Mouse (Mus musculus): Measurements from ENCODE around the gene Col4a1. TPM values are rescaled to one million over a fixed set of nuclear protein-coding genes. Genes with fewer than 3 reads are reported as not detected.
A peak's percentile ranks its signal among the peaks of the same experiment; 100 is the strongest.

The Col4a1 gene
- polyA plus RNA-seq, 1 experiment from 2014 or later: 176 TPM

DNA sequence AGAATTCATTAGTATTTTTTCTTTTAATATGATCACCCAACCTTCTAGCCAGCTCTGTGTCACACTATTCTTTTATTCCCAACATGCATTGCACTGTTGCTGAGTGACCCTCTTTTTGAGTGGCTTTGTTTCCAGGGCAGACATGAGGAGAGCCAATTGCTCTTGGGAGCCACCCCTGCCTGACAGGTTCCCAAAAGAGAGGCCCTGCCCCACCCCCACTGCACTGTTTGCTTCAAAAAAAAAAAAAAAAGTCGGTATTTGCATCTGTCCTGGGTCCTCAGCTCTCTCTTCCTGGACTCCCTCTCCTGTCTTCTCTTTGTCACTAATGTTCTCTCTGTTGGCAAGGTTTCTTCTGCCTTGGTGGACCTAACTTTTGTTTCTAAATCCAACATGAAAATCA, 22.1 kb downstream of the Col4a1 start:
- no peaks in the 10 kb centered on the region for H3K36me3 ChIP-seq
- H3K9me3 ChIP-seq: no peaks in the 10 kb centered on the region
- H3K27ac ChIP-seq (replicated peaks): no peak overlapping the region
- no peak overlapping the region for H3K9ac ChIP-seq (replicated peaks)
- no peak overlapping the region for H3K4me3 ChIP-seq
- H3K27me3 ChIP-seq: peaks cover 12% of the 10 kb centered on the region
- H3K4me1 ChIP-seq: peaks cover 6% of the 10 kb centered on the region; the same call in 1 of the 2 replicates
- ATAC-seq (ENCODE audit: low FRiP score, low read depth): no peak
- 15% methylated on average over 1 of the region's 1 CpGs for WGBS
- no peak overlapping the region for H3K4me2 ChIP-seq (replicated peaks)

DNA sequence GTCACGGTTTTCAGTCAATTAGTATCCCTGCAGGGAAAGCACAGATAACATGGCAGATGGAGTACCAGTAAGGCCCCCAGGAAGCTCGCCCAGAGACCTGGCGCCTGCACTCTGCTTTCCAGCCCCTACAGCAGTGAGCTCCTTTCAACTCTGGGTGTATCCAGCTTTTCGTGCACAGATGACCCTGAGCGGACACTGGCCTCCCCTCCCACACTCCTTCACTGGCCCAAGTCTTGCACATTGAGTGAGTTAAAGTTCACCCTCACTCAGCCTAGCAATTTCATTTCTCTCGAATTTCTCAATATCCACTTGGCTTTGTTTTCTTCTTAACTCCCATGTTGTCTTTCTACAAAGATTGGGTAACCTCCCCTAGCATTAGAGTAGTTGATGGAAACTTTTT, 24.3 kb downstream of the Col4a1 start:
- Histone ChIP-seq H3K27ac (replicated peaks) (no peak overlapping the region), H3K4me1 (peaks cover 8% of the 10 kb centered on the region), H3K4me2 (replicated peaks) (no peak overlapping the region), H3K4me3 (no peak overlapping the region), H3K9ac (replicated peaks) (no peak overlapping the region), H3K27me3 (peaks cover 12% of the 10 kb centered on the region), H3K36me3 (no peaks in the 10 kb centered on the region), H3K9me3 (no peaks in the 10 kb centered on the region)
- WGBS: 72% methylated on average over 6 of the region's 6 CpGs
- no peak for ATAC-seq (ENCODE audit: low FRiP score, low read depth)

DNA sequence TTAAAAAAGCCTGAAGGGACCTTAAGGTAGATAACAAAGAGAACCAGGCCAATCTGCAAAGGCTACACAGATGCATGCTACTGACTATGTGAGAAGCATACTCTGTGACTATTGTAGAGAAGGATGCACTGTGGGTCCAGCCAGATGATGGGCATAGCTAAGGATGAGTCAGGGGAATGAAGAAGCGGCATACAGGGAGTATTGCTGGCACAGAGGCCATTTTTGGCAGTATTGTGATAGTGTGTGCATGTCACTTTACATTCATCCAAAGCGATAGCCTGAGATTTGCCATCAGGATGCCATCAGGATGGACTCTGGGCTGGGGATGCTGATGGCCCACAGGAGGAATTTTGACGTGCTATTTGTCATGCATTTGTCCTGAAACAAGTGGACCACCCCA, 25.5 kb downstream of the Col4a1 start:
- Histone ChIP-seq H3K4me1 (peaks cover 13% of the 10 kb centered on the region), H3K27me3 (peaks cover 12% of the 10 kb centered on the region), H3K36me3 (no peaks in the 10 kb centered on the region), H3K4me2 (replicated peaks) (no peak overlapping the region), H3K4me3 (no peak overlapping the region), H3K27ac (replicated peaks) (no peak overlapping the region), H3K9me3 (no peaks in the 10 kb centered on the region), H3K9ac (replicated peaks) (no peak overlapping the region)
- WGBS: 66% methylated on average over 3 of the region's 3 CpGs
- no peak for ATAC-seq (ENCODE audit: low FRiP score, low read depth)

DNA sequence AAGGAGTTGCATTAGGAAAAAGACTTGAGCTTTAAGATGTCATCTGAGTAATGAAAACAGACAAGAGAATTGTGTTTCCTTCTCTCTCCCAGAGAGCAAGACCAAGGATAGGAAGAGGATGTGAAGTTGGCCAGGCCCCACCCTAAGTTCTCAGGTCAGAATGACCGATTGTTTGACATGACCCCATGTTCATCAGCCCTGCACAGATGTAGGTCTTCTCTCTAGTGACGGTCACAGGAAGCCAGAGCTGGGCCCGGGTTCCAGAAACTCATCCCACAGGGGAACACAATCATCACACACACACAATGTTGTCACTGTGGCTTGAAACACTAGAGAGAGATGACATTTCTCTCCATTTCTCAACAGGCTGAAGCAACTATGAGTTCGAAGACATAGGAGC, 27.2 kb downstream of the Col4a1 start:
- no peak for ATAC-seq (ENCODE audit: low FRiP score, low read depth)
- Histone ChIP-seq H3K36me3 (no peaks in the 10 kb centered on the region), H3K9me3 (no peaks in the 10 kb centered on the region), H3K27me3 (peaks cover 14% of the 10 kb centered on the region), H3K4me1 (peaks cover 7% of the 10 kb centered on the region), H3K27ac (replicated peaks) (no peak overlapping the region), H3K9ac (replicated peaks) (no peak overlapping the region), H3K4me2 (replicated peaks) (no peak overlapping the region), H3K4me3 (no peak overlapping the region)
- WGBS: 78% methylated on average over 4 of the region's 4 CpGs

DNA sequence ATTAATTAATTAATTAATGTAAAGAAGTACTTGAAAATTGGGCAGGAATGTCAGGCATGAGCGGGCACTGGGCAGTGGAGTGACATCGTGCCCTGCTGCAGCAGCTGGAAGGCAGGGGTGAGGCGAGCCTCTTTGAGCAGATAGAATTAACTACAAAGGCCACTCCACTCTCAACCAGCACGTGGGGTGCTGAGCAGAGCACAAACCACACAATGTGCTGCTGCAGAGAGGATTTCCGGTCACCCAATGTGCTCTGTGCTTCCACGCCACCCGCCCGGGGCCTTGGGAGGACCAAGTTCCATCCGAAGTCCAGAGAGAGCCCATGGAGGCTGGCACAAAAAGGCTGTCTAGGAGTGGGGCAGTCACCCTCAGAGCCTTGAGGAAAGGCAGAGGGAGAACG, 29.4 kb downstream of the Col4a1 start:
- H3K27ac ChIP-seq (replicated peaks): 0 out of 2 replicates have a peak overlapping the region, but pooled peaks have one; percentile 20
- WGBS: 46% methylated on average over 10 of the region's 10 CpGs
- H3K4me2 ChIP-seq (replicated peaks): no peak overlapping the region
- H3K36me3 ChIP-seq: no peaks in the 10 kb centered on the region
- H3K27me3 ChIP-seq: peaks cover 9% of the 10 kb centered on the region
- no peak for ATAC-seq (ENCODE audit: low FRiP score, low read depth)
- H3K9me3 ChIP-seq: no peaks in the 10 kb centered on the region
- H3K4me3 ChIP-seq: no peak overlapping the region
- H3K9ac ChIP-seq (replicated peaks): no peak overlapping the region
- peaks cover 19% of the 10 kb centered on the region for H3K4me1 ChIP-seq

DNA sequence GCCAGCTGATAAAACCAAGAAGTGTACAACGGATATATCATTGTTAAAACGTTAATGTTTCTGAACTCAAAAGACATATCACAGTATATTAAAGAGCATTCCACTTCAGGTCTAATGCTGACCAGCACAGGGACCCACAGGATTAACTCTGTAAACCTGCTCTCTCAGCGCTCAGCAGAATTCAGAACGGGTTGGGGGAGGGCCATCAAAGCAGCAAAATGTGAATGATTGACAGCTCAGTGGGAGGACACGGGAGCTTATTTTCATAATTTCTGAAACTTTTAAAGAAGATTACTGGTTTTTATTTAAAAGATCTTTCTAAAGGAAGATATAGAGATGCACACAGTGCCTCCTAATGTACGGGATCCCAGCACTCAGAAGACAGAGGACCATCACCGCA, 29.9 kb downstream of the Col4a1 start:
- H3K4me1 ChIP-seq: peaks cover 23% of the 10 kb centered on the region
- no peaks in the 10 kb centered on the region for H3K36me3 ChIP-seq
- no peak overlapping the region for H3K4me3 ChIP-seq
- ATAC-seq (ENCODE audit: low FRiP score, low read depth): no peak
- H3K9ac ChIP-seq (replicated peaks): no peak overlapping the region
- H3K4me2 ChIP-seq (replicated peaks): no peak overlapping the region
- no peaks in the 10 kb centered on the region for H3K9me3 ChIP-seq
- peaks cover 9% of the 10 kb centered on the region for H3K27me3 ChIP-seq
- H3K27ac ChIP-seq (replicated peaks): no peak overlapping the region
- 76% methylated on average over 7 of the region's 7 CpGs for WGBS

DNA sequence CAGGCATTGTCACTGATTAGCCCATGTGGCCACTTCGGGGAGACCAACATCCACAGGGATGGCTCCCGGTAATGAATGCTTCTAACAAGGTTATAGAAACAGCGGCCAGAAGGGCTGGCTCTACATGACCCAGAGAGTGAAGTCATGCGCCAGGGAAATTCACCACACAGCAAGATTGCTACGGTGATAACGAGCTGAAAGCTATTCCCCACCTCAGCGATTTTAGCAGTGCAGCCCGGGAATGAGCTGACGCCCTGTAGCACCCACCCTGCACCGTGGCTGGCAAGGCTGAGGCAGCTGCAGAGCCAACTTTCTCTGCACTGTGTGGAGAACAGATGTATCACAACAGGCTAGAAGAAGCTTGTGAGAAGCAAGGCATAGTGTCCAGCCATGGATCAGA, 30.5 kb downstream of the Col4a1 start:
- Histone ChIP-seq H3K9ac (replicated peaks) (no peak overlapping the region), H3K4me3 (no peak overlapping the region), H3K27ac (replicated peaks) (no peak overlapping the region), H3K4me1 (peaks cover 23% of the 10 kb centered on the region), H3K4me2 (replicated peaks) (no peak overlapping the region), H3K27me3 (peaks cover 5% of the 10 kb centered on the region), H3K36me3 (no peaks in the 10 kb centered on the region), H3K9me3 (no peaks in the 10 kb centered on the region)
- 83% methylated on average over 10 of the region's 10 CpGs for WGBS
- no peak for ATAC-seq (ENCODE audit: low FRiP score, low read depth)

DNA sequence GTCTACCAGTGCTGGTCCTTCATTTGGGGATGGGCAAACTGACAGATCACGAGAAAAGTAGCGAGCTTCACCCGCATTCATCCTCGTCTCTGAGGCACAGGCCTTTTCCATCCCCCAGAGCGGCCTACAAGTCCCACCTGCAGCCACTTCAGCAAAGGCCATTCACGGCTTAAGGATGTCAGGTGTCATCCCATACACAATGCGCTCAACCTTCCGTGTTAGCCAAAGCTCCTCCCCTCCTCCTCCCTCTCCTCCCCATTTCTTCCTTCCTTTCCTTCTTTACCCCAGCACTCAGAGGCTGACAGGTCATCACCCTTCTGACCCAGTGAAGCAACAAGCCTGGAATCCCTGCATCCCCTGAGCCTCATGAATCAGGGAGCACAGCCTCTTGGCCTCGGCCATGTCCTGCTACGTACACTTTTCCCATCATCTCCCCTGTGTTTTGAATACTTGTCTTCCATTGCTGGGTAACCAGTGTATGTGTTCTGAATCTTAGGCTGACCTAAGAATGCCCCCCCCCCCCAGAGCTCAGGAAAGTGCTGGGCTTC, 31.8 kb downstream of the Col4a1 start:
- Histone ChIP-seq H3K27me3 (peaks cover 3% of the 10 kb centered on the region; the same call in 1 of the 2 replicates), H3K4me3 (no peak overlapping the region), H3K9ac (replicated peaks) (no peak overlapping the region), H3K9me3 (no peaks in the 10 kb centered on the region), H3K4me2 (replicated peaks) (no peak overlapping the region), H3K27ac (replicated peaks) (no peak overlapping the region), H3K4me1 (peaks cover 23% of the 10 kb centered on the region), H3K36me3 (no peaks in the 10 kb centered on the region)
- WGBS: 65% methylated on average over 10 of the region's 10 CpGs
- ATAC-seq (ENCODE audit: low FRiP score, low read depth): no peak

DNA sequence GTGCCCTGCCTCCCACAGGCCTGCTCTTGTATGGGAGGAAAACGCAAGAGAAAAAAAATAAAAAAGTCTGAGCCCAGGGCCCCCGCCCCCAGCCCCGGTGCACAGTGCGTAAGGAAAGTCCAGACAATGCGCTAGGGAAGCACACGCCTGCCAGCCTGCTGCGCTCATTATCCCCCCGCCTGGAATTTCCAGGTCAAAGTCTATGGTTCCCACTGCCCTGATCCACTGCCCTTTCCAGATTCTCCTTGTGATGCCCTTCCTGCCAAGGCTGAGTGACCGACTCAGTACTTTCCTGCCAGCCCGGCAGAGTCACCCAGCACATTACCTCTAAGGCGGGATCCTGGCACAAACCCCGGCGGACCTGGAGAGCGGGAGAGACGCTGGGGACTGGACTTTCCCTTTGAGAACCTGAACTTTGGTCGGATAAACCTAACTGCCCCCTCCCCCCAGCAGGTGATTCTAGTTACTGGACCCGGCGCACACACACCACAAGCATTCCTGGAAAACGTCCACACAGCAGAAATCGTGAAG, 33.3 kb downstream of the Col4a1 start:
- ATAC-seq (ENCODE audit: low FRiP score, low read depth): no peak
- H3K4me2 ChIP-seq (replicated peaks): 0 out of 2 replicates have a peak overlapping the region, but pooled peaks have one; percentile 5

DNA sequence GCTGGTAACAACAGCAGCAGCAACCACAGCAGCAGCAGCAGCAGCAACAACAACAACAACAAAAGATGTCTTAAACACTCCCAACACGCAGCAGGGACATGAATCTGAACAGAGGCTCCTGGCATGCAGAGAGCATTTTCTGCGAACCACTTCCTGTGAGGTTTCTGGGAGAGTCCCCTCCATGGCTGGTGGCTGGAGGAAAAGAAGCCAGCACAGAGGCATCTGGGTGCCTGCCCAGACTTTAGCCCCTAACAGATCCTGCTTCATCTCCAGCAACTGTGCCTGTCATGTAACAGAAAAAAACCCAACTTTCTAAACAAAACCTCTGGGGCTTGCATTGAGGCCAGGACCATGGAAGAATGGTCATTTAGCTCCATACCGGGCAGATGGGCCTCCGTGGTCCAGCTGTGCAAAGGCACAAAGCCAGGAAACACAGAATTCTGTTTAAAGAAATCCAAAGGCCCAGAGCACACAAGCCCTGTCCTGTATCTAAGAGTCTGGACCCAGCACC, 34.5 kb downstream of the Col4a1 start:
- no peak overlapping the region for H3K4me3 ChIP-seq
- H3K9me3 ChIP-seq: no peaks in the 10 kb centered on the region
- peaks cover 3% of the 10 kb centered on the region; the same call in 1 of the 2 replicates for H3K27me3 ChIP-seq
- H3K4me2 ChIP-seq (replicated peaks): no peak overlapping the region
- WGBS: 62% methylated on average over 4 of the region's 4 CpGs
- H3K4me1 ChIP-seq: peaks cover 20% of the 10 kb centered on the region
- H3K36me3 ChIP-seq: no peaks in the 10 kb centered on the region
- H3K27ac ChIP-seq (replicated peaks): no peak overlapping the region
- H3K9ac ChIP-seq (replicated peaks): no peak overlapping the region
- ATAC-seq (ENCODE audit: low FRiP score, low read depth): no peak

More for the DNA sequence above, 33.3 kb downstream of the Col4a1 start:
- no peaks in the 10 kb centered on the region for H3K36me3 ChIP-seq
- H3K9me3 ChIP-seq: no peaks in the 10 kb centered on the region
- H3K27me3 ChIP-seq: peaks cover 3% of the 10 kb centered on the region; the same call in 1 of the 2 replicates
- H3K4me1 ChIP-seq: peaks cover 23% of the 10 kb centered on the region
- H3K27ac ChIP-seq (replicated peaks): no peak overlapping the region
- no peak overlapping the region for H3K9ac ChIP-seq (replicated peaks)
- 65% methylated on average over 20 of the region's 20 CpGs for WGBS
- no peak overlapping the region for H3K4me3 ChIP-seq

DNA sequence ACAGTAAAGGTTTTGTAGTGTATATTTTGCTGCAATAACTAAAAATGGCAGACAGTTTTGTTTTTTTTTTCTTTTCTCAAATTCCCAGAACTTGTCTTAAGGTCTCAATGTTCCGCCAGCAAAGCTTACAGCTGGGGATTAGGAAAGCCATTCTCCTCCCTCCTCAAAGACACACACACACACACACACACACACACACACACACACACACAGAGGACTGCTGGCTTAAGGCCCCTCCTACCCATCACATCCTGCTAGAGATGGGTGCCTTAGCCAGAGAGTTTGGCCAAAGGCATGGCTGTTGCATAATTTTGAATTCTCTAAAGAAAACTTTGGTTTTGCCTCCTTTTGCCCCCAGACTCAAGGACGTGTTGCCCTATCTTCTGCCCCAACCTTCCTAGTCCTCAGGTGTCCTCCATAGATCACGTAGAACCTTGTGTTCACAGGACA, 35.0 kb downstream of the Col4a1 start:
- no peak overlapping the region for H3K4me3 ChIP-seq
- no peak overlapping the region for H3K27ac ChIP-seq (replicated peaks)
- WGBS: 68% methylated on average over 3 of the region's 3 CpGs
- H3K9me3 ChIP-seq: no peaks in the 10 kb centered on the region
- H3K27me3 ChIP-seq: peaks cover 3% of the 10 kb centered on the region; the same call in 1 of the 2 replicates
- no peak overlapping the region for H3K9ac ChIP-seq (replicated peaks)
- no peak for ATAC-seq (ENCODE audit: low FRiP score, low read depth)
- H3K4me1 ChIP-seq: peaks cover 16% of the 10 kb centered on the region
- H3K4me2 ChIP-seq (replicated peaks): no peak overlapping the region
- no peaks in the 10 kb centered on the region for H3K36me3 ChIP-seq

DNA sequence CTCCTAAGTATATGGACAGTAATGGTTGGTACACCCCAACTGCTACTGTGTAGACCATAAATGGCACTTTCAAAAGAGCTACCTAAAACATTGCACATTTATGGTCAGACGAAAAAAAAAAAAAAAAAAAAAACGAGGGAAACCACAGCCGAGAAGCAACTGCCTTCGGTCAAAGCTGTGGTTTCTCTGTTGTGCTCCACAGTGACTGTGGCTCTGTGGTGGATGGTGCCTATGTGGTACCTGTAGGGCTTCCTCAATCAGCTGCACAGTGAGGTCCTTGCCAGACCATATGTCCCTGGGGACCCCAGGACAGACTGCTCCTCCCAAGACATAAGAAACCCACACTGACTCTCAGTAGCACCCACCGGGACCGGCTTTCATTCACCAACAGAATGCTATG, 36.3 kb downstream of the Col4a1 start:
- Histone ChIP-seq H3K9ac (replicated peaks) (no peak overlapping the region), H3K27me3 (peaks cover 3% of the 10 kb centered on the region; the same call in 1 of the 2 replicates), H3K27ac (replicated peaks) (no peak overlapping the region), H3K9me3 (no peaks in the 10 kb centered on the region), H3K4me3 (no peak overlapping the region), H3K36me3 (no peaks in the 10 kb centered on the region), H3K4me1 (peaks cover 16% of the 10 kb centered on the region), H3K4me2 (replicated peaks) (no peak overlapping the region)
- WGBS: 86% methylated on average over 6 of the region's 6 CpGs
- ATAC-seq (ENCODE audit: low FRiP score, low read depth): no peak

Data from midbrain, embryonic 12.5 days (tissue).